In genomic region chr19:4193129-4193528, GRCm38 (mm10) we compare ENCODE assay signal across 8 mouse cellular contexts. TPM values are rescaled to one million over a fixed set of nuclear protein-coding genes. Genes with fewer than 3 reads are reported as not detected.
A peak's percentile ranks its signal among the peaks of the same experiment; 100 is the strongest.
DNase-seq lines count a peak whose midpoint lies in the region; ATAC-seq and TF ChIP-seq lines count a peak whose summit lies in the region.

No protein-coding gene starts in this region.

- no peaks in the 10 kb centered on the region for H3K9me3 ChIP-seq in erythroblast, embryonic 14.5 days (ENCODE audit: control insufficient read depth, low read length)
- no peaks in the 10 kb centered on the region for H3K9me3 ChIP-seq in forebrain, embryonic 14.5 days (replicated peaks; ENCODE audit: control insufficient read depth, low read length)
- no peaks in the 10 kb centered on the region for H3K9me3 ChIP-seq in liver, embryonic 12.5 days (replicated peaks)

- H3K4me3 ChIP-seq in erythroblast, embryonic 14.5 days (replicated peaks), result peak overlapping the region; percentile 86
- peak overlapping the region; percentile 84 for H3K4me3 ChIP-seq in C2C12 (ENCODE audit: insufficient read depth, poor library complexity, severe bottlenecking)
- H3K4me3 ChIP-seq in forebrain, embryonic 14.5 days (ENCODE audit: low read depth, low read length), result peak overlapping the region; percentile 99
- peak overlapping the region; percentile 93 for H3K4me3 ChIP-seq in liver, embryonic 12.5 days

- H3K4me2 ChIP-seq in forebrain, embryonic 14.5 days (ENCODE audit: low read length), result peak overlapping the region; percentile 92
- peak overlapping the region; percentile 89 for H3K4me2 ChIP-seq in liver, embryonic 12.5 days

- H3K4me1 ChIP-seq in erythroblast, embryonic 14.5 days (ENCODE audit: control insufficient read depth), result peaks cover 53% of the 10 kb centered on the region
- H3K4me1 ChIP-seq in forebrain, embryonic 14.5 days (ENCODE audit: control insufficient read depth, insufficient read depth, low read length), result peaks cover 8% of the 10 kb centered on the region
- H3K4me1 ChIP-seq in liver, embryonic 12.5 days, result peaks cover 68% of the 10 kb centered on the region

- H3ac ChIP-seq in C2C12 (ENCODE audit: control insufficient read depth, insufficient read length, low read depth), result peak overlapping the region; percentile 87

- ATAC-seq in erythroblast, adult 5-6 weeks (replicated peaks; ENCODE audit: low FRiP score, poor library complexity, severe bottlenecking), result no peak
- no peak for ATAC-seq in forebrain, embryonic 14.5 days
- ATAC-seq in liver, embryonic 12.5 days, result no peak

- H3K36me3 ChIP-seq in erythroblast, embryonic 14.5 days (ENCODE audit: control insufficient read depth), result peaks cover 52% of the 10 kb centered on the region
- peaks cover 53% of the 10 kb centered on the region for H3K36me3 ChIP-seq in C2C12 (ENCODE audit: control insufficient read depth, insufficient read depth)
- H3K36me3 ChIP-seq in forebrain, embryonic 14.5 days (ENCODE audit: control insufficient read depth, insufficient read depth, low read length), result peaks cover 49% of the 10 kb centered on the region
- H3K36me3 ChIP-seq in liver, embryonic 12.5 days, result peaks cover 52% of the 10 kb centered on the region

- H3K27ac ChIP-seq in forebrain, embryonic 14.5 days (ENCODE audit: low read depth, low read length), result no peak overlapping the region
- peak overlapping the region; percentile 91 for H3K27ac ChIP-seq in liver, embryonic 12.5 days

- 64% methylated on average over 6 of the region's 6 CpGs for WGBS in forebrain, embryonic 14.5 days
- 50% methylated on average over 6 of the region's 6 CpGs for WGBS in liver, embryonic 12.5 days (ENCODE audit: insufficient replicate concordance)

- H3K27me3 ChIP-seq in erythroblast, embryonic 14.5 days (ENCODE audit: control insufficient read depth), result no peaks in the 10 kb centered on the region
- no peaks in the 10 kb centered on the region for H3K27me3 ChIP-seq in C2C12 (ENCODE audit: control insufficient read depth, insufficient read depth, insufficient read length)
- no peaks in the 10 kb centered on the region for H3K27me3 ChIP-seq in forebrain, embryonic 14.5 days (replicated peaks; ENCODE audit: control insufficient read depth, insufficient read depth, low read length)
- no peaks in the 10 kb centered on the region for H3K27me3 ChIP-seq in liver, embryonic 12.5 days (replicated peaks)

- peaks cover 24% of the 10 kb centered on the region for H3K79me3 ChIP-seq in C2C12 (ENCODE audit: low read depth)

- TF ChIP-seq CTCF in C2C12 (IDR thresholded peaks at IDR 0.05; ENCODE audit: control insufficient read depth, insufficient read depth, insufficient read length), result no peak

- H3K79me2 ChIP-seq in C2C12 (ENCODE audit: control insufficient read depth, insufficient read depth), result peaks cover 47% of the 10 kb centered on the region

- no peak for DNase-seq in forebrain, embryonic 14.5 days (ENCODE audit: low spot score)
- no peak for DNase-seq in embryo, embryonic 9.5 days (ENCODE audit: extremely low spot score)
- DNase-seq in thymus, postnatal 4 days, result no peak
- DNase-seq in kidney, adult 11 months, result no peak

- peak overlapping the region; percentile 93 for H3K9ac ChIP-seq in forebrain, embryonic 14.5 days (ENCODE audit: low read length)
- peak overlapping the region; percentile 97 for H3K9ac ChIP-seq in liver, embryonic 12.5 days

TF ChIP-seq in C2C12, 6 proteins besides CTCF, POLR2A, EP300 and RAD21:
- TF ChIP-seq USF1 (IDR thresholded peaks at IDR 0.05; ENCODE audit: low read depth) (no peak), MYOD1 (IDR thresholded peaks at IDR 0.05; ENCODE audit: control insufficient read depth, insufficient read length, low read depth) (no peak), MAX (IDR thresholded peaks at IDR 0.05) (no peak), CEBPB (IDR thresholded peaks at IDR 0.05; ENCODE audit: low read depth) (no peak), FOSL1 (IDR thresholded peaks at IDR 0.05; ENCODE audit: insufficient read depth, low read length, poor library complexity, severe bottlenecking) (no peak), MYOG (IDR thresholded peaks at IDR 0.05; ENCODE audit: control insufficient read depth, extremely low read depth, insufficient read length) (no peak)

RNA-seq across cellular contexts. Expression of gene Ppp1ca, which starts 1.3 kb away (rescaled TPM):
- polyA plus RNA-seq in erythroblast, embryonic 14.5 days (2012), result 42.7 and 52.0 TPM in 2 replicates
- total RNA-seq in erythroblast, adult 5-6 weeks (2015; ENCODE audit: low replicate concordance), result 100 and 139 TPM in 2 replicates
- 131 and 151 TPM in 2 replicates for total RNA-seq in erythroblast, adult 5-6 weeks (2017; ENCODE audit: low replicate concordance)
- 819 TPM for polyA plus RNA-seq in C2C12 (2012; fragmentation: generic; extraction: Trizol)
- 608 and 689 TPM in 2 replicates for polyA plus RNA-seq in forebrain, embryonic 14.5 days (2014; fragmentation: Nextera tagmentation; extraction: Ambion mirVana)
- 572 and 577 TPM in 2 replicates for polyA plus RNA-seq in liver, embryonic 12.5 days (2016; fragmentation: Nextera tagmentation; extraction: Ambion mirVana)

RNA-seq across cellular contexts. Expression of gene Tbc1d10c, which starts 2.0 kb away (rescaled TPM):
- polyA plus RNA-seq in erythroblast, embryonic 14.5 days (2012), result 0.18 and 0.22 TPM in 2 replicates
- total RNA-seq in erythroblast, adult 5-6 weeks (2015; ENCODE audit: low replicate concordance), result 8.8 and 25.7 TPM in 2 replicates
- total RNA-seq in erythroblast, adult 5-6 weeks (2017; ENCODE audit: low replicate concordance), result 5.8 and 11.3 TPM in 2 replicates
- polyA plus RNA-seq in C2C12 (2012; fragmentation: generic; extraction: Trizol), result 0.26 TPM
- 0.52 and 0.80 TPM in 2 replicates for polyA plus RNA-seq in forebrain, embryonic 14.5 days (2014; fragmentation: Nextera tagmentation; extraction: Ambion mirVana)
- polyA plus RNA-seq in liver, embryonic 12.5 days (2016; fragmentation: Nextera tagmentation; extraction: Ambion mirVana), result 4.3 and 4.9 TPM in 2 replicates

RNA-seq across cellular contexts. Expression of gene Rad9a, which starts 8.3 kb away (rescaled TPM):
- polyA plus RNA-seq in erythroblast, embryonic 14.5 days (2012), result 2.6 and 3.9 TPM in 2 replicates
- 12.7 and 23.2 TPM in 2 replicates for total RNA-seq in erythroblast, adult 5-6 weeks (2015; ENCODE audit: low replicate concordance)
- 9.1 and 15.7 TPM in 2 replicates for total RNA-seq in erythroblast, adult 5-6 weeks (2017; ENCODE audit: low replicate concordance)
- 33.3 TPM for polyA plus RNA-seq in C2C12 (2012; fragmentation: generic; extraction: Trizol)
- 25.5 and 25.7 TPM in 2 replicates for polyA plus RNA-seq in forebrain, embryonic 14.5 days (2014; fragmentation: Nextera tagmentation; extraction: Ambion mirVana)
- polyA plus RNA-seq in liver, embryonic 12.5 days (2016; fragmentation: Nextera tagmentation; extraction: Ambion mirVana), result 26.5 and 26.8 TPM in 2 replicates

RNA-seq across cellular contexts. Expression of gene Carns1, which starts 17.9 kb away (rescaled TPM):
- polyA plus RNA-seq in erythroblast, embryonic 14.5 days (2012), result not detected in 2 replicates
- 0.84 and 6.5 TPM in 2 replicates for total RNA-seq in erythroblast, adult 5-6 weeks (2015; ENCODE audit: low replicate concordance)
- total RNA-seq in erythroblast, adult 5-6 weeks (2017; ENCODE audit: low replicate concordance), result 0.60 and 0.70 TPM in 2 replicates
- 2.1 TPM for polyA plus RNA-seq in C2C12 (2012; fragmentation: generic; extraction: Trizol)
- polyA plus RNA-seq in forebrain, embryonic 14.5 days (2014; fragmentation: Nextera tagmentation; extraction: Ambion mirVana), result 3.9 and 4.2 TPM in 2 replicates
- polyA plus RNA-seq in liver, embryonic 12.5 days (2016; fragmentation: Nextera tagmentation; extraction: Ambion mirVana), result 0.93 and 1.3 TPM in 2 replicates

RNA-seq across cellular contexts. Expression of gene Clcf1, which starts 20.9 kb away (rescaled TPM):
- polyA plus RNA-seq in erythroblast, embryonic 14.5 days (2012), result not detected in 2 replicates
- 0.38 TPM in 1 of 2 replicates, not detected in the other for total RNA-seq in erythroblast, adult 5-6 weeks (2015; ENCODE audit: low replicate concordance)
- total RNA-seq in erythroblast, adult 5-6 weeks (2017; ENCODE audit: low replicate concordance), result not detected in 2 replicates
- 24.8 TPM for polyA plus RNA-seq in C2C12 (2012; fragmentation: generic; extraction: Trizol)
- 0.61 and 0.85 TPM in 2 replicates for polyA plus RNA-seq in forebrain, embryonic 14.5 days (2014; fragmentation: Nextera tagmentation; extraction: Ambion mirVana)
- polyA plus RNA-seq in liver, embryonic 12.5 days (2016; fragmentation: Nextera tagmentation; extraction: Ambion mirVana), result 0.73 and 1.3 TPM in 2 replicates

Comparison
In these comparisons a context has a peak if more than half of its experiments do, and no peak if none do; other contexts are left out.
1. RNA of gene Ppp1ca, which starts 1.3 kb away (polyA plus RNA-seq): 819 TPM in C2C12 (single experiment), 608 to 689 TPM in forebrain, embryonic 14.5 days and 572 to 577 TPM in liver, embryonic 12.5 days; 42.7 to 52.0 TPM in erythroblast, embryonic 14.5 days; every median in the first group is over 10 times any median in the second.
2. Peak in every context shown above with its lines, with median percentiles within 50 percentile points of each other: H3K4me3 ChIP-seq.